Comparison of ENCODE assay signal across 28 mouse cellular contexts in genomic region chr10:28696032-28696431, GRCm38 (mm10). TPM values are rescaled to one million over a fixed set of nuclear protein-coding genes. Genes with fewer than 3 reads are reported as not detected.
A peak's percentile ranks its signal among the peaks of the same experiment; 100 is the strongest.
DNase-seq lines count a peak whose midpoint lies in the region; ATAC-seq lines count a peak whose summit lies in the region.
"Had no signal": no experiment of that assay in that cellular context is flagged by ENCODE, and none has a peak within 500 bp of the region (broad histone marks: within the 10 kb centered on the region; RNA-seq: fewer than 3 reads in every experiment).

No protein-coding gene starts in this region.

- ATAC-seq in frontal cortex, adult (ENCODE audit: low TSS enrichment): peak; percentile 74
- no peak for ATAC-seq in midbrain, embryonic 11.5 days (ENCODE audit: low FRiP score)
- ATAC-seq in hindbrain, embryonic 11.5 days (ENCODE audit: low FRiP score): no peak
- ATAC-seq: CD4-positive, CD25-positive, alpha-beta regulatory T cell, adult 4 months; forebrain, embryonic 14.5 days; forebrain, embryonic 16.5 days; Patski had no signal

- H3K4me2 ChIP-seq in midbrain, embryonic 11.5 days: no peak overlapping the region
- H3K4me2 ChIP-seq in hindbrain, embryonic 11.5 days (replicated peaks; ENCODE audit: low read depth, low read length): no peak overlapping the region
- H3K4me2 ChIP-seq: embryonic facial prominence, embryonic 13.5 days; embryonic facial prominence, embryonic 15.5 days; forebrain, embryonic 12.5 days had no signal

- no peak overlapping the region for H3K27ac ChIP-seq in midbrain, embryonic 11.5 days (ENCODE audit: low read depth, low read length)
- no peak overlapping the region for H3K27ac ChIP-seq in midbrain, embryonic 10.5 days (replicated peaks)
- no peak overlapping the region for H3K27ac ChIP-seq in hindbrain, embryonic 11.5 days (ENCODE audit: low read depth, low read length)
- H3K27ac ChIP-seq: embryonic facial prominence, embryonic 13.5 days; embryonic facial prominence, embryonic 15.5 days; forebrain, embryonic 10.5 days; forebrain, embryonic 12.5 days had no signal

- 92% methylated on average over 1 of the region's 1 CpGs for WGBS in midbrain, embryonic 11.5 days
- WGBS in midbrain, embryonic 10.5 days: 90% methylated on average over 1 of the region's 1 CpGs
- WGBS in hindbrain, embryonic 11.5 days: 94% methylated on average over 1 of the region's 1 CpGs

- H3K4me3 ChIP-seq in midbrain, embryonic 11.5 days (ENCODE audit: low read depth, low read length): no peak overlapping the region
- no peak overlapping the region for H3K4me3 ChIP-seq in midbrain, embryonic 10.5 days
- H3K4me3 ChIP-seq in hindbrain, embryonic 11.5 days (ENCODE audit: low read depth, low read length): no peak overlapping the region
- H3K4me3 ChIP-seq: embryonic facial prominence, embryonic 13.5 days; embryonic facial prominence, embryonic 15.5 days; erythroblast, embryonic 14.5 days; forebrain, embryonic 10.5 days; forebrain, embryonic 12.5 days had no signal

- no peaks in the 10 kb centered on the region for H3K9me3 ChIP-seq in midbrain, embryonic 11.5 days (ENCODE audit: control insufficient read depth, low read length)
- H3K9me3 ChIP-seq in midbrain, embryonic 10.5 days (replicated peaks): no peaks in the 10 kb centered on the region
- H3K9me3 ChIP-seq in hindbrain, embryonic 11.5 days (ENCODE audit: control insufficient read depth, low read length): no peaks in the 10 kb centered on the region
- H3K9me3 ChIP-seq: embryonic facial prominence, embryonic 13.5 days; embryonic facial prominence, embryonic 15.5 days; forebrain, embryonic 10.5 days; forebrain, embryonic 12.5 days; G1E had no signal

- no peaks in the 10 kb centered on the region for H3K36me3 ChIP-seq in midbrain, embryonic 11.5 days (ENCODE audit: control insufficient read depth, insufficient read depth, low read length)
- H3K36me3 ChIP-seq in midbrain, embryonic 10.5 days: no peaks in the 10 kb centered on the region
- no peaks in the 10 kb centered on the region for H3K36me3 ChIP-seq in hindbrain, embryonic 11.5 days (ENCODE audit: control insufficient read depth, insufficient read depth, low read length)
- H3K36me3 ChIP-seq: embryonic facial prominence, embryonic 13.5 days; embryonic facial prominence, embryonic 15.5 days; forebrain, embryonic 10.5 days; forebrain, embryonic 12.5 days; G1E had no signal

- H3K4me1 ChIP-seq in midbrain, embryonic 11.5 days (ENCODE audit: control insufficient read depth, insufficient read depth, low read length): no peaks in the 10 kb centered on the region
- H3K4me1 ChIP-seq in midbrain, embryonic 10.5 days: no peaks in the 10 kb centered on the region
- no peaks in the 10 kb centered on the region for H3K4me1 ChIP-seq in hindbrain, embryonic 11.5 days (replicated peaks; ENCODE audit: control insufficient read depth, insufficient read depth, low read length)
- H3K4me1 ChIP-seq: embryonic facial prominence, embryonic 13.5 days; embryonic facial prominence, embryonic 15.5 days; forebrain, embryonic 10.5 days; forebrain, embryonic 12.5 days had no signal

- H3K27me3 ChIP-seq in midbrain, embryonic 11.5 days (ENCODE audit: control insufficient read depth, insufficient read depth, low read length): no peaks in the 10 kb centered on the region
- H3K27me3 ChIP-seq in midbrain, embryonic 10.5 days (ENCODE audit: low read depth, poor library complexity, severe bottlenecking): no peaks in the 10 kb centered on the region
- no peaks in the 10 kb centered on the region for H3K27me3 ChIP-seq in hindbrain, embryonic 11.5 days (ENCODE audit: control insufficient read depth, insufficient read depth, low read length)
- H3K27me3 ChIP-seq: CH12.LX; embryonic facial prominence, embryonic 13.5 days; embryonic facial prominence, embryonic 15.5 days; forebrain, embryonic 12.5 days had no signal

- H3K9ac ChIP-seq in midbrain, embryonic 11.5 days (ENCODE audit: low read length): no peak overlapping the region
- H3K9ac ChIP-seq in hindbrain, embryonic 11.5 days (ENCODE audit: low read depth, low read length): no peak overlapping the region
- H3K9ac ChIP-seq: embryonic facial prominence, embryonic 13.5 days; embryonic facial prominence, embryonic 15.5 days; forebrain, embryonic 12.5 days had no signal

- no peak for DNase-seq in frontal cortex, postnatal 25 days (ENCODE audit: low spot score in 2 of 2)
- DNase-seq in midbrain, embryonic 11.5 days (ENCODE audit: low spot score, missing footprints): peak; percentile 37
- DNase-seq in midbrain, embryonic 10.5 days (ENCODE audit: low spot score): no peak
- DNase-seq in hindbrain, embryonic 11.5 days (ENCODE audit: low spot score): no peak
- DNase-seq: adrenal gland, adult 8-10 months; adrenal gland, postnatal 14 days; adrenal gland, postnatal 36 days; B cell, adult 2 months; cerebellum, adult 11 months; cerebellum, adult 18-20 months; cerebellum, adult 8-10 months; cerebellum, adult 9-11 months; cerebellum, postnatal 14 days; cerebellum, postnatal 36 days; embryo, embryonic 11 days had no signal

RNA-seq across cellular contexts. Expression of gene Themis, which starts 27.9 kb away (rescaled TPM):
- polyA plus RNA-seq in midbrain, embryonic 11.5 days (2014; fragmentation: Nextera tagmentation; extraction: Ambion mirVana): 0.04 TPM in 1 of 2 replicates, not detected in the other
- not detected in 2 replicates for polyA plus RNA-seq in midbrain, embryonic 10.5 days (2016; fragmentation: Nextera tagmentation; extraction: Ambion mirVana)
- not detected in 2 replicates for polyA plus RNA-seq in hindbrain, embryonic 11.5 days (2014; fragmentation: Nextera tagmentation; extraction: Ambion mirVana)
- polyA plus RNA-seq: brain, embryonic 14.5 days; embryonic facial prominence, embryonic 13.5 days; embryonic facial prominence, embryonic 15.5 days; erythroblast, embryonic 14.5 days; forebrain, embryonic 10.5 days; forebrain, embryonic 12.5 days; forebrain, embryonic 14.5 days; forebrain, embryonic 16.5 days; G1E; Patski had no signal
